Mouse (Mus musculus) neural tube, embryonic 15.5 days (tissue): ENCODE data around the gene Sirpa. TPM values are rescaled to one million over a fixed set of nuclear protein-coding genes. Genes with fewer than 3 reads are reported as not detected.

Experiments
- ATAC-seq: fragments of 200-750 bp; cut with Nextera tagmentation; 2 replicates; pipeline ENCODE4 v1.8.0; 2017; ENCODE audit warnings: mild to moderate bottlenecking, moderate TSS enrichment, moderate library complexity; ENCODE audit not compliant: low FRiP score
- H3K27ac ChIP-seq: fragments of 300-500 bp; sonication (generic); replicated peaks from 2 replicates; pipeline ENCODE4 v1.5.1; 2015; ENCODE audit warnings: mild to moderate bottlenecking, inconsistent platforms
- H3K27me3 ChIP-seq: fragments of 300-500 bp; sonication (generic); replicated peaks from 2 replicates; pipeline ENCODE4 v1.6.1; 2015; ENCODE audit warnings: inconsistent platforms
- H3K36me3 ChIP-seq: fragments of 300-500 bp; sonication (generic); 2 replicates; pipeline ENCODE4 v1.6.1; 2015; ENCODE audit warnings: inconsistent platforms
- H3K4me1 ChIP-seq: fragments of 300-500 bp; sonication (generic); 2 replicates; pipeline ENCODE4 v1.6.1; 2015; ENCODE audit warnings: inconsistent platforms
- H3K4me2 ChIP-seq: fragments of 300-500 bp; sonication (generic); 2 replicates; pipeline ENCODE4 v1.6.1; 2015; ENCODE audit warnings: inconsistent platforms, mild to moderate bottlenecking, moderate library complexity
- H3K4me3 ChIP-seq: fragments of 300-500 bp; sonication (generic); replicated peaks from 2 replicates; pipeline ENCODE4 v1.5.1; 2015; ENCODE audit warnings: mild to moderate bottlenecking, inconsistent platforms
- H3K9ac ChIP-seq: fragments of 300-500 bp; sonication (generic); replicated peaks from 2 replicates; pipeline ENCODE4 v1.6.1; 2015; ENCODE audit warnings: mild to moderate bottlenecking, inconsistent platforms
- H3K9me3 ChIP-seq: fragments of 300-500 bp; sonication (generic); replicated peaks from 2 replicates; pipeline ENCODE4 v1.6.1; 2016; ENCODE audit warnings: inconsistent platforms
- WGBS: fragments of 180-500 bp; shearing (Covaris S2); methylation state at CpG from one replicate; pipeline ENCODE4 v1.1.7; 2015; ENCODE audit warnings: mixed read lengths; 5-methylcytosine and 5-hydroxymethylcytosine counted together
- polyA plus RNA-seq: library from polyadenylated mRNA; unstranded; fragments of >200 nt; fragmentation: Nextera tagmentation; extraction: Ambion mirVana; gene quantifications from 2 replicates; pipeline ENCODE4 v1.2.1, GENCODE M21; 2015

Gene Sirpa
- polyA plus RNA-seq, 1 experiment from 2014 or later = 31.4 TPM

DNA sequence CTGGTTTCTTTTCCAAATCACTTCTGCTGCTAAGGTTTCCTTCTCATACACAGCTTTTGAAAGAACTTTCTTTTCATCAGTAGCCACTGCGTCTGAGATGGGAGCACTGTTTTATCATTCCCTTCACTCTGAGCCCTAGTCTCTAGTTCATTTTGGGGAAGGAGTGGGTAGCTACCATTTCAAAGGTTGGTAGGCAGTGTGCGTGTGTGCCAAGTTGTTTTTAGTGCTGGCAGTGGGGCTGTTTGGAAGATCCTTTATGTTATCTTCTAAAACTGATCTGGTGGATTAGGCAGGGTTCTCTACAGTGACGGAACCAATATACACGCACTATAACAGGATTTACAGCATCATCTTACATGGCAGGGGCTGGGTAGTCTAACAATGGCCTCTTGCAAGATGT lies 62.4 kb downstream of the Sirpa start:
- Histone ChIP-seq H3K27me3 (no peaks in the 10 kb centered on the region), H3K4me2 (no peak overlapping the region), H3K9me3 (no peaks in the 10 kb centered on the region), H3K36me3 (no peaks in the 10 kb centered on the region), H3K4me1 (no peaks in the 10 kb centered on the region), H3K9ac (no peak overlapping the region), H3K4me3 (no peak overlapping the region), H3K27ac (no peak overlapping the region)
- 90% methylated on average over 4 of the region's 4 CpGs for WGBS
- no peak for ATAC-seq

DNA sequence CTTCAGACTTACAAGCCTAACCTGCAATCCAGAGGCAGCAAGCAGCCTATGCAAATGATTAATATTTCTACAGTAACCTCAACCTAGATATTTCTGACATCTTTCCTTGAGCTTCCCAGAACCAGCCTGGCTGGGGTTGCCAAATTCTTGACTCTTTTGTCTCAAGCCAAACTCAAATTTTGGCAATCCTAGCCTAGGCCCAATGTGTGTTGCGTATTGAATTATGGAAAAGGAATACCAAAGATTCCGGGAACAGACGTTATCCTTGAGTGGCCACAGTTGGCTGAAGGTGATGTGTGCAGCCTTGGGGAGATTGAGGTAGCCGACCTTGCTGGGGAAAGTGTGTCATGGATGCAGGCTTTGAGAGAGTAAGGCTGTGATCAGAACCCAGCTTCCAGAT lies 66.2 kb downstream of the Sirpa start:
- no peak overlapping the region for H3K4me2 ChIP-seq
- H3K27me3 ChIP-seq = no peaks in the 10 kb centered on the region
- H3K36me3 ChIP-seq = no peaks in the 10 kb centered on the region
- no peaks in the 10 kb centered on the region for H3K9me3 ChIP-seq
- H3K4me3 ChIP-seq = no peak overlapping the region
- WGBS = 94% methylated on average over 4 of the region's 4 CpGs
- H3K27ac ChIP-seq = no peak overlapping the region
- no peaks in the 10 kb centered on the region for H3K4me1 ChIP-seq
- no peak for ATAC-seq
- H3K9ac ChIP-seq = no peak overlapping the region

DNA sequence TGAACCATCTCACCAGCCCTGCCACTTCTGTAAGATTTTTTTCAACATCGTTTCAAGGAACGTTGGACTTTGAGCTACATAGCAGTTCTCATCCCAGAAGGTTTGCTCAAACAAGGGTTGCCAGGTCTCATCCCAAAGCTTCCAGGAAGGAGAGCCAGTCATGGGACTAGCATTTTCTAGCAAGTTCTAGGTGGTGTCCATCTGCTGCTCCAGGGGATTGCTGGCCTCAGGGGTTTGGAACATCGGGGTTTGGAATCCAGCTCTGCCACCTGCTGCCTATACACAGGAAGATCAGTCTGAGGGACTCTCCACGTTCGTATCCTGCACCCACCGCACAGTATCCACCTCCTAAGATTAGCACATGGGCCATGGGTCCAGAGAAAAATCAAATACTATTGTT lies 67.4 kb downstream of the Sirpa start:
- no peak overlapping the region for H3K4me3 ChIP-seq
- H3K27ac ChIP-seq = no peak overlapping the region
- ATAC-seq = no peak
- H3K4me2 ChIP-seq = no peak overlapping the region
- H3K36me3 ChIP-seq = no peaks in the 10 kb centered on the region
- no peaks in the 10 kb centered on the region for H3K27me3 ChIP-seq
- H3K9ac ChIP-seq = no peak overlapping the region
- H3K4me1 ChIP-seq = no peaks in the 10 kb centered on the region
- no peaks in the 10 kb centered on the region for H3K9me3 ChIP-seq
- 75% methylated on average over 6 of the region's 6 CpGs for WGBS

DNA sequence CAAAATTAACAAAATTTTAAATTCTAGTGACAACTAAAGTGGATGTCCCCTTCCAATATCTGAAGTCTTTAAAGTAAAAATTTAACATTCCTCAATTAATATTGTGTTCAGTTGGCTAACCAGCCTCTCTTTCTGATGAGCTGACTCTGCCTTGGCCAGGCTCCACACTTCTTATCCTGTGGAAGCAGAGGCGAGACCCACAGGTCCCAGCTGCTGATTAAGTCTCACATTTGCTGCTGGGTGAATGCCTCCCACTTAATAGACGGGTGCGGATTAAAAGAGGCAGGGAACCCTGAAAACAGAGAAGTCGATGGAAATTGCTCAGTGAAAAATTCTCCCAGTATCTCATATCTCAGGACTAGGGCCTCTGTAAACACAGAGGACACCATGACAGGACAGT lies 69.8 kb downstream of the Sirpa start:
- H3K4me3 ChIP-seq = no peak overlapping the region
- H3K9me3 ChIP-seq = no peaks in the 10 kb centered on the region
- no peaks in the 10 kb centered on the region for H3K36me3 ChIP-seq
- ATAC-seq = no peak
- H3K4me1 ChIP-seq = no peaks in the 10 kb centered on the region
- H3K9ac ChIP-seq = no peak overlapping the region
- H3K4me2 ChIP-seq = no peak overlapping the region
- no peaks in the 10 kb centered on the region for H3K27me3 ChIP-seq
- no peak overlapping the region for H3K27ac ChIP-seq
- 84% methylated on average over 4 of the region's 4 CpGs for WGBS

DNA sequence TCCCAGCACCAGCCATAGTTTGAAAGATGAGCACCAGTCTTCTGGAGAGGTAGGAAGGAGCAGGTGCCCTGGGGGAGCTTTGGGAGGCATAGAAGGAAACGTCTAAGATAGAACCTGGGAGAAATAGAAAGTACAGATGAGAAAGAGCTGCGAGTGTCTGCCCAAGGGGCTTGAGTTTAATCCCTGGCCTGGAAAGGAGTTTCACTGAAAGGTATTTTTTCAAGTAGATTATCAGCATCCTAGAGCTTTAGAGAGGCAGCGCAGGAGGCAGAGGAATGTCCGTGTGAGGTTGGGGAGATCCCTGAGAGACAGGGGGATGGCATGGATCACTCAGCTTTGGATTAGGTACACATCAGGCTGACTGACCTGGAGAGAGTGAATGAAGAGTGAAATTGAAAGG lies 79.3 kb downstream of the Sirpa start:
- Histone ChIP-seq H3K4me3 (no peak overlapping the region), H3K4me2 (no peak overlapping the region), H3K4me1 (no peaks in the 10 kb centered on the region), H3K27me3 (0 out of 2 replicates have a peak, but pooled peaks cover 3% of the 10 kb centered on the region), H3K9me3 (no peaks in the 10 kb centered on the region), H3K27ac (no peak overlapping the region), H3K9ac (no peak overlapping the region), H3K36me3 (no peaks in the 10 kb centered on the region)
- no peak for ATAC-seq
- 88% methylated on average over 4 of the region's 4 CpGs for WGBS

DNA sequence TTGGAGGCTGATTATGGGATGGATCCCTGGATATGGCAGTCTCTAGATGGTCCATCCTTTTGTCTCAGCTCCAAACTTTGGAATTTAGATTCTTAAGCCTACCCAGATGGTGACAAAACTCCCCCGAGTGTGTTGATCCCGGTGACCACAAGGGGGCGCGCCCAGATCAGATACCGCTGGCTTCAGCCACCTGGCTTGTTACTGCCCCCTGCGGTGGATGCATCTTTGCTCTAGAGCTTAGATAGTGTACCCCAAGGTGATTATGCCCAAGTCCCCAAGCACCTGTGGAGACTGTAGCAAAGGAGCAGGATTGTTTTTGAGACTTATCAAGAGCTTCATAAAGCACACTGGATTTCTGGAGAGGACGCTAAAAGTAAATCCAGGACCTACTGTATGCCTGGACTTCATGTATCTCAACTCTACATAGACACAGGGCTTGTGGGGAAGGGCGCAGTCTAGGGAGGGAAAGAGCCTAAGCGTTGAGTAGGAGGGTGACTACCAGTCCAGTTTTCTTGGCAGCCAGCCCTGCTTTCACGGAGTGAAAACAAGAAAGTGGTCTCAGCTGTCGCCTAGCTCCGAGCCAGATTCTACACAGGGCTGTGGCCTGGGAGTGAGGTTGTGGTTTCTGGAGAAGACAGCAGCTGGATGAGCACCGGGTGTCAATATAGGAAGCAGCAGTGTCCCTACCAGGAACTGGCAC lies 82.5 kb downstream of the Sirpa start:
- Histone ChIP-seq H3K27ac (no peak overlapping the region), H3K9ac (no peak overlapping the region), H3K4me2 (no peak overlapping the region), H3K36me3 (no peaks in the 10 kb centered on the region), H3K4me3 (no peak overlapping the region), H3K27me3 (0 out of 2 replicates have a peak, but pooled peaks cover 3% of the 10 kb centered on the region), H3K9me3 (no peaks in the 10 kb centered on the region), H3K4me1 (peaks cover 3% of the 10 kb centered on the region; the same call in 1 of the 2 replicates)
- 30% methylated on average over 13 of the region's 13 CpGs for WGBS
- ATAC-seq = no peak

DNA sequence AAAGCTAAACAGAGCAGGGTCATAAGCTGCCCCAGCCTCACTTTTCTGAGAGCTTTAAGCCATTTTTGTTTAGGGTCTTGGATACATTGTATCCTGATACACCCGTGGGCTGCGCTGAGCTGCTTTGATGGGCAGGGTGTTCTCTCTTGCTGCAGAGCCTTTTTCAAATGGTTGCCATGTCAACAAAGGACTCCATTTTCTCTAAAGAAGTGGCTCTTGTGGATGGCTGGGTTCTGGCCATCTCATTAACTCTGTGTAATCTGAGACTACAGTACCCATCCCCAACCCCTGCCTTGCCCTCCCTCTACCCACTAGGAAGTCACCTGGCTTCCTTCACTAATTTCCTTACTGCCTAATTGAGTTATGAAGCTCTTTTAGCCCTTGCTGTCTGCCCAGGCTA lies 85.0 kb downstream of the Sirpa start:
- Histone ChIP-seq H3K4me2 (no peak overlapping the region), H3K4me1 (peaks cover 3% of the 10 kb centered on the region; the same call in 1 of the 2 replicates), H3K9ac (no peak overlapping the region), H3K27ac (no peak overlapping the region), H3K27me3 (no peaks in the 10 kb centered on the region), H3K9me3 (no peaks in the 10 kb centered on the region), H3K36me3 (no peaks in the 10 kb centered on the region), H3K4me3 (no peak overlapping the region)
- ATAC-seq = no peak
- 28% methylated on average over 2 of the region's 2 CpGs for WGBS

DNA sequence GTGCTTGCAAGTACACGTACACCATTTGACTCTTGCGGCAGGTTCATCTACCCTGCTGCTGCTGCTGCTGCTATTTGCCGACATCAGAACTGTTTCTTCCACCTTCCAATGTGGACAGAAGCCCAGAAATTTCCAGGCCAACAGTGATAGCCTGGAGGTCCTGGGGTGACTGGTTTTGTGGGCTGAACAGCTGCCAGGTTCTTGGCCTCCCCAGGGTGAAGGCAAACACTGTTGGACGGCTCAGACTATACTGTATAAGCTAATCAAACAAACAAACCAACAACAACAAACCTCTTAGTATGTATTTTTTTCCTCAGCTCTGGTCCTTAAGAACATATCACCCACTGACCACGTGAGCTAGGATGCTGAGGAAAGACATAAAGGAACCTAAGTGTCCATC lies 86.4 kb downstream of the Sirpa start:
- Histone ChIP-seq H3K27ac (no peak overlapping the region), H3K9me3 (no peaks in the 10 kb centered on the region), H3K36me3 (no peaks in the 10 kb centered on the region), H3K27me3 (no peaks in the 10 kb centered on the region), H3K9ac (no peak overlapping the region), H3K4me2 (no peak overlapping the region), H3K4me3 (no peak overlapping the region), H3K4me1 (peaks cover 3% of the 10 kb centered on the region; the same call in 1 of the 2 replicates)
- no peak for ATAC-seq
- 83% methylated on average over 5 of the region's 5 CpGs for WGBS

DNA sequence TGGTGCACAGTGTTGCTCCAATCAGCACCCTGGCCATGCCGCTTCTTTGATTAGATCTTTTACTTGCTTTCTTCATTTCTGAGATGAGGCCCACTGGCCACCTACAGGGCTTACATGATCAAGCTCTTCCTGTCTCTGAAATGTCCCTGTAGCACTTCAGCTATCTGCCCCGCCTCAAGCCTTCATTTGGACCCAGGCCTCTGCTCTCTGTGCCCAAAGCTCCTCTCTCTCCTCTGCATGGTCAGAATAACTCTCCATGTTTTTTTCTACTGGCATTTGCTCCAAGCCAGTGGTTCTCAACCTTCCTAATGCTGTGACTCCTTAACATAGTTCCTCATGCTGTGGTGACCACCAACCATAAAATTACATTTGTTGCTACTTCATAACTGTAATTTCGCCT lies 87.6 kb downstream of the Sirpa start:
- Histone ChIP-seq H3K27ac (no peak overlapping the region), H3K9ac (no peak overlapping the region), H3K4me1 (peaks cover 3% of the 10 kb centered on the region; the same call in 1 of the 2 replicates), H3K36me3 (no peaks in the 10 kb centered on the region), H3K9me3 (no peaks in the 10 kb centered on the region), H3K4me2 (no peak overlapping the region), H3K27me3 (no peaks in the 10 kb centered on the region), H3K4me3 (no peak overlapping the region)
- 88% methylated on average over 3 of the region's 3 CpGs for WGBS
- no peak for ATAC-seq

Other genes with a start within 250 kb of the Sirpa start
- not detected in 2 replicates for gene Il1b, start 221.7 kb upstream of the Sirpa start, polyA plus RNA-seq
- gene F830045P16Rik, start 56.2 kb upstream of the Sirpa start, polyA plus RNA-seq = 0.09 TPM in 1 of 2 replicates, not detected in the other
- 43.7 and 43.9 TPM in 2 replicates for gene Pdyn, start 107.0 kb downstream of the Sirpa start, polyA plus RNA-seq
- 7.3 and 7.6 TPM in 2 replicates for gene Stk35, start 207.7 kb downstream of the Sirpa start, polyA plus RNA-seq